Mouse (Mus musculus) lung, postnatal 0 days (tissue): ENCODE measurements around the gene Mrpl48.

Source experiments
- CTCF ChIP-seq: IDR thresholded peaks from 2 replicates; pipeline ENCODE4 v1.5.1; 2016; ENCODE audit warnings: antibody characterized with exemption, mild to moderate bottlenecking
- EP300 ChIP-seq: IDR thresholded peaks from 2 replicates; pipeline ENCODE4 v1.6.1; 2016; ENCODE audit warnings: antibody characterized with exemption, mild to moderate bottlenecking, control low read depth

DNA sequence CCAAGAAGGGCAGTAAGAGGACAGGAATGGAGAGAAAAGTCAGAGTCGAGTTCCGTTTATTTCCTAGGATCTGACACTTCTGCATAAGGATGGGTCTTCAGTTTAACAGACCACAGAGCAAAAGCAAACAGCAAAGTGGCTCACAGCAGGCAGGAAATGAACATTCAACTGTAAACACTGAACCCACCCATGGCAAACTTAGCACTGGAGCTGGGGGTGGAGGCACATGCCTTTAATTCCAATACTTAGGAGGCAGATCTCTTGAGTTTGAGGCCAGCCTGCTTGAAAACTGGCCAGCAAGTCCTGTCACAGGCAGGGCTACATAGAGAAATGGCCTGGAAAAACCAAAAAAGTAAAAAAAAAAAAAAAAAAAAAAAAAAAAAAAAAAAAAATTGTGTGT, 74.6 kb downstream of the Mrpl48 start:
- TF ChIP-seq CTCF (no peak), EP300 (no peak)
